Mouse (Mus musculus): ENCODE data around the gene Grm1.
"Not testable (repeated sequence)": the region's sequence is repeated elsewhere in the genome, so short reads cannot be mapped to it uniquely, and the experiment has no call there.

The Grm1 gene

DNA sequence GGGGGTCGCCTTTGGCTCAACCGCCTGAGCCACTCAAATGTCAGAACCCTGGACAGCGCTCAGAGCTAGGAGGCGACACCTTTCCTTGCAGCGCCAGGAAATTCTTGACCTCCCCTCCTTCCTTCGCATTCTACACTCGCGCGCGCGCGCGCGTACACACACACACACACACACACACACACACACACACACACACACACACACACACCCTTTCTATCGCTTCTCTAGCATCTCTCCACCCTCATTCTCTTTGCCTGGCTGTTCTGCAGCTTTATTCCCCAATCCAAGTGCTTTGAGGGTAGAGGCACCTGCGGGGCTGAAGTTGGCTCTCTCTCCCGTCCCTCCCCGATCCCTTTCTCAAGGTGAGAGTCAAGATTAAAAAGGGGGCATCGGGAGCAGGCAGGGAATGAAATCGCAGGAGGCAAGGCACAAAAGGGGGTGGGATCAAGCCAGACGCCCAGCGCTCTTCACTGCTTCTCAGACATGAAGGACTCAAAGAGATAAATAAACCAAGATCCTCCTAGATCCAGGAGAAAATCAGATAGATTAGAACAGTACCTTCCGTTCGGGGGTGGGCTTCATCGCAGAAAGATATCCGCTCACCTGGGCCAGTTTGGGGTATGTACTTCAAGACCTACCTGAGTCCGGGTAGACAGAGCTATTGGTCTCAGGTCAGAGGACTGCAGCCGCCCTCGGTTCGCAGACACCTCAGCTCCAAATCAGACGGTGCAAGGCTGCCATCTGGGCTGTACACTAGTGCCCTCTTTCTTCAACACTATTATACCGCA is at the start of gene Grm1:
Gene Grm1 (minus strand): TSS at position 746 of the 788 bp plus-strand sequence.
- DNase-seq (ENCODE audit: extremely low read depth, low read depth) = no peak

DNA sequence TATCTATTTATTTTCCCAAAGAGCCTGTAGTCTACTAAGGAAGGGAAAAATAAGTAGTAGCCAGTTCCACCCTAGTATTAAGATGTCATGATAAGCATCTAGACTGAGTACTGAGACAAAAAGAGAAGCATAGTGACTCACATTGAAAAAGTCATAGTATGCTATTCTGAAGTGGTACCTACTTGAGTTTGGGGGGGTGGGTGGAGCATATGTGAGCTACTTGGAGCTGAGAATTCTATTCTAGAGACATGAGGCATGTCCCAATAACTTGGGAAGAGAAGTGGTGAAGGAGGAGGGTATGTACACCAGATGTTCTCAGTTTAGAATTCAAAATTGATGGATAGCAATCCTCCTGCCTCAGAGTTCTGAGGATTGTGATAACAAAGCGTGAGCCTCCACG is 39.6 kb upstream of the Grm1 start:
- DNase-seq (ENCODE audit: extremely low read depth, low read depth) = no peak

DNA sequence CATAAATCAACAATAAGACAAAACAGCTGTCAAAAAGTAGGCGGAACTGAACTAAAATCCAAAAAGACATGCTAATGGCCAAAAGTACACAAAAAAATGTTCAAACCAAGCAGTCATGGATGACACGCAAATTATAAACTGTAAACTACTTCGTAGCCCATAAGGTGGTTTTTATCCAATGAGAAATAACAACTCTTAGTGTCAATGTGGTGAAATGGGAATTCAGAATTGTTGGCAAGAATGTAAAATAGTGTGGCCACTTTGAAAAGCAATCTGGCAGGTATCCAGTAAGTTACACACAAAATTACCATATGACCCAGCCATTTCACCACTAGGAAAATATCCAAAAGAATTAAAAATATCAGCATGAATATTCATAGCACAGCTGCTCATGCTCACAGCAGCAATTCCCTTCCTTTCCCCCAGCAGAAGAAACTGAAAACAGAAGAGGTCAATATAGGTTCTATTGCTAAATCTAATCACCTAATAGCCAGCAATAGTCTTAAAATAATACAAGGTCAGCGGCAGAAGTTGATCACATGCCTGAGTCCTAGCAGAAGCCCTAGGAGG is 16.4 kb upstream of the Grm1 start:
- DNase-seq (ENCODE audit: extremely low read depth, low read depth) = no peak

DNA sequence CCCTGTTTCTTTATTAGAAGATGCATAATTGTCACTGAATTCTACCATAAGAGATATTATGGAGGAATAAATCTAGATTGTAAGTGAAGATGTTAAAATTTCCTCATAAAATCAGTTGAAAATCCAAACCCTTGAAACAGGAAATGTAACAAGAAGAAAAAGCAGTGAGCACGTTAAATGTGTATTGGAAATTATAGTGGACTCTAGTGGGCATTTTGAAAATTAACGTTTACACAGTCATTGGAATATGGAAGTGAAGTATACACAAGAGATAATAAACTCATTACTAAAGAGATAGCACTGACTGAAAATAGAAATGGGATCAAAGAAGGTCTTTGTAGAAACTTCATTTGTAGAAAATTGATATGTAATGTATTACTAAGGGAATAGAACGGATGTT is 4.2 kb upstream of the Grm1 start:
- DNase-seq (ENCODE audit: extremely low read depth, low read depth) = no peak

DNA sequence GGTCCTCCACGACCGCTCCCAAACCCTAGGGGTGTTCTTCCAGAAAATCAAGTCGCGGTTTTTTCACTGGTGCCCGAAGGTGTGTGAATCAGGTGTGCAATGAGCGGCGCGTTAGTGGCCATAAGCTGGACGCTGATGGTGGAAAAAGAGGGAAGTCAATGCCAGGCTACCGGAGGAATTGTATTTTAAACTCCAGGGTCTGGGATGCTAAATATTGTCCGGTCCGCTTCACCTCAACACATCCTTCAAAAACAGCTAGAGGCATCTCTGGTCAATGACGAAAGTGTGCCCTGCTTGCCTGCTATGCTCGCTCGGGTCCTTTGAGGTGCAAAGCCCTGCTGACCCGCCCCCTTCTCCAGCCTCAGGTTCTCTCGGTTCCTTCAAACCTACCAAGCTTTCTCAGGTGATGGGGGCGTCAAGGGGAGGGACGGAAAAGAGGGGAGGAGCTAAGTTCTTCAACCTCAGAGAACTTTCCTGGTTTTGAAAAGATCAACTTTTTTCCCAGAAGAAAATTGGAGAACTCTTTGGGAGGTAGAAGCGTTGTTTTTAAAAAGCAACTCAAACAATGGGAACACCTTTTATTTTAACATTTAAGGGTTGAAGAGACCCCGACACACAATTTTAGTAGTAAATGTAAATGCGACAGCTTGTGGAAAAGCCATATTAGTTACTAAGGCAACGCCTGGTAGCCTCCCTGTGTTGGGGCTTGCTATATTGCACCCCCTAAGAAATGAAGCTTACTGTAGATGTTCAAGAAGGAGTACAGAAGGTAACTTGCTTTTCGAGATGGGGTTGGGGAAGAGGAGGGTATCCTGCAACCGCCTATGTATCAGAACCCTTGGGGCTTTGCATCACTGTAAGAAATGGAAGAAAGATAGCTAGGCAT is 1.2 kb downstream of the Grm1 start:
- no peak for DNase-seq (ENCODE audit: extremely low read depth, low read depth)

DNA sequence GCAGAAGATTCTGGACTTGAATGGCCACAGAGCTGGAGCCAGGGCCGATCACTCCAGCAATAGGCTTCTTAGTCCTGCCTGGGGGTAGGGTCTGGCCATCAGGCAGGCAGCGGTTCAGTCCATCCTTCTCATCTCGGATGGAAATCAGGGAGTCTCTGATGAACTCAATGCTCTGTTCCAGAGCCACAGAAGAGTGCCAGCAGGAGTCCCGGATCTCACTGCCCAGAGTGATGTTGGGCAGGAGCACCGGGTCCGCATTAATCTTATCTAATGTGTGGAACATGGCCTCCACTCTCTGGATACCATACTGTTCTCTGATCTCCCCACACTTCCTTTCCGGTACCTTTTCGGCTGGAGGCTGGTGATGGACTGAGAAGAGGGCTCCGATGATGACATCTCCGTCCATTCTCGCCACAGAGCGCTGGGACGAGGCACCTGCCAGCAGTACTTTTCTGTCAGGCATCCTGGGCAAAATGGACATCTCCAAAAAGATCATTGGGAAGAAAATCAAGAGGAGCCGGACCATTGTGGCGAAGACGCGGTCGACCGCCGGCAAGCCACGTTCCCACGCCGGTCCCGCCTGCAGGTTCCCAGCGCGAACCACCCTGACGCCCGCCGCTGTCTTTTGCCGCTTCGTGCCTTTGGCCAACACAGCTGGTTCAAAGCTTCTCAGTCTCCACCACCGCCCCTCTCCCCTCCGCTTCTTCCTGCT is 2.0 kb downstream of the Grm1 start:
- DNase-seq (ENCODE audit: extremely low read depth, low read depth) = no peak

DNA sequence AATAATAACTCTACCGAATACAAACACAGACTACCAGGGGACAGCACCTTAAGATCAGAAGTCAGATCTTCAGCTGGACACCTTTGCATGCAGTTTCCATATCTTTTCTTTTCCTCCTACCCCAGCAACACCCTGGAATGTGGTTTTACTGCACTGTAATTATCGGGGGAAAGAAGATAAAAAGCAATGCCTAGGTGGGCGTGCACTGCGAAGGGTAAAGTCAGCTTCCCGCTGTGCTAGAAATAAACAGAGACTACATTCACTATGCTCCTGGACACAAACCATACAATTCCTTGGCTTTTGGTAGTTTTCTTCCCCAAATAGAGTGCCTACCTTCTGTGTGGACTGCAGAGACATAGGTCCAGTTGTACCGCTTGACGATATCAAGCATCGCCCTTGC is 2.6 kb downstream of the Grm1 start:
- DNase-seq (ENCODE audit: extremely low read depth, low read depth) = no peak

DNA sequence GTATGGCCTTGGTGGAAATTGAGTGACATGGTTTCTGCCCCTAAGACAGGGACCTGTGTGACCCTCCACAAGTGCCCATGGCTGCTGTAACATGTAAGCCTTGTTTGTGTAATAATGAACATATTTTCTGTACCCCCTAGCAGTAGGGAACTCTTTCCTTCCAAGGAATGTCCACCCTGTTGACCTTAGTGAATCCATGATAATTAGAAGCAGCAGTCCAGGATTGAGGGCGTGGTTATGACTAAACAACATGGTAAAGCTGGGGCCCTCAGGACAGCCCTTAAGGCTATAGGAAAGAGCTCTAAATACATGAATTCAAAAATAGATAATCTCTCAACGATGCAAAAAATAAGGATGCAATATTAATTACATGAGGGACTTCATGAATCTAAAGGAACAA is 17.0 kb downstream of the Grm1 start:
- no peak for DNase-seq (ENCODE audit: extremely low read depth, low read depth)

DNA sequence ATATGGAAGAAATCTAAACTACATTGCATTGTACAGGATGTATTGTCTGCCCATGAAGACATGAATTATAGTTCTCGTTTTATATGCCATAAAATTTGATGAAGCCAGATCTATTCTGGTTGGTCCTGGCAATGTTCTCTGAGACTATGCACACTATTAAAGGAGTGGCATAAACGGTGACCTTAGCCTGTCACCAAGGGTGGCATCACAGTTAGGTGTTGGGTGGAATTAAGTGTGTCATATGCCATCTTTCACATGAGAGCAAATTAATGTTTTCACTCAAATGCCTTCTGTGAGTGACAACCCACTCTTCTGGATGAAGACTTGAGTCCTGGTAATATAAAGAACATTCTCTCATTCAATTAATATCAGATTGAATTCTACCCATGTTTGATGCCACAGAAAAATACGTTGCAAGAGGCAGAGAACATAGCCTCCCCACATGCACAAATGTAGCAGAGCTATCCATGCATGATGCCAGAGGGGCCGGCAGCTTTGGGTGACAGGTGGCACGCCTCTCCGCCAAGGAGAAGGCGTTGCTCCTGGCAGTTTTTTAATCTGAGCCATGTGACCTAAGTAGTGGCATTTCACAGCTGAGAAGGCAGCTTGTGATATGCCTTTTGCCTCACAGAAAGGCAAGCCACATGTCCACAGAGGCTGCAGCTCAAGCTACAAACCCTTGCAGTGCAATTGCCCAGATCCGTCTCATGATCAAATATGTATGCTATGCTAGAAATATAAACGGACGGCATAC is 20.7 kb downstream of the Grm1 start:
- no peak for DNase-seq (ENCODE audit: extremely low read depth, low read depth)

DNA sequence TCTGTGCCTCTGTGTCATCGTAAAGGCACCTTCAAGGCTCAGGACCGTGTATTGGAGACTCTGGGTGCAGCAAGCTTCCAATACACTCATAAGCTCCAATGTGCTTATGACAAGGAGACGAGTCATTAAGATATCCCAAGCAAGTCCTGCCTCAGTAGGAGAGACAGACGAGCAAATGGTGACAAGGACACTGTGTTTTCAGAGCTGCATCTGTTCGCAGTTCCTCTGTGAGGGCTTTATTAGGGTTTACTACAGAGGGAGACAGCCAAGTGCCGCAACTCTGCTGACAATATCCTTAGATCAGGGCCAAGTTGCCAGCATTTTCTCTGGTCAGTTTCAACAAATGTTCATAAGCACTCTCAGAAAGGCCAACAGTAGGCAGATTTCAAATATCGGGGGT is 32.8 kb downstream of the Grm1 start:
- DNase-seq (ENCODE audit: extremely low read depth, low read depth) = no peak

DNA sequence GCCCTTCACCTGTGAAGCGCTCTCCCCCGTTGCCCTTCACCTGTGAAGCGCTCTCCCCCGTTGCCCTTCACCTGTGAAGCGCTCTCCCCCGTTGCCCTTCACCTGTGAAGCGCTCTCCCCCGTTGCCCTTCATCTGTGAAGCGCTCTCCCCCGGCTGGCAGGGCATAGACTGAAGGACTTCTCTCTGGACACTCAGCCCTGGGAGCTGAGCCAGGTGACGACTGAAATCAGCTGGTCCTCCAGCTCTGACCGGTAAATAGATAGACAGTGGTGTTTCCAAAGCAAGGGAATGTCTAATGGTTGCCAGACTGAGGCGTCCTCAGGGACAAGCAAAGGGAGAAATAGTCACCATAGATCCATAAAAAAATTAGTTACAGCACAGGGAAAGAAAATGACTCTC is 36.7 kb downstream of the Grm1 start:
- not testable (repeated sequence) for DNase-seq (ENCODE audit: extremely low read depth, low read depth)

DNA sequence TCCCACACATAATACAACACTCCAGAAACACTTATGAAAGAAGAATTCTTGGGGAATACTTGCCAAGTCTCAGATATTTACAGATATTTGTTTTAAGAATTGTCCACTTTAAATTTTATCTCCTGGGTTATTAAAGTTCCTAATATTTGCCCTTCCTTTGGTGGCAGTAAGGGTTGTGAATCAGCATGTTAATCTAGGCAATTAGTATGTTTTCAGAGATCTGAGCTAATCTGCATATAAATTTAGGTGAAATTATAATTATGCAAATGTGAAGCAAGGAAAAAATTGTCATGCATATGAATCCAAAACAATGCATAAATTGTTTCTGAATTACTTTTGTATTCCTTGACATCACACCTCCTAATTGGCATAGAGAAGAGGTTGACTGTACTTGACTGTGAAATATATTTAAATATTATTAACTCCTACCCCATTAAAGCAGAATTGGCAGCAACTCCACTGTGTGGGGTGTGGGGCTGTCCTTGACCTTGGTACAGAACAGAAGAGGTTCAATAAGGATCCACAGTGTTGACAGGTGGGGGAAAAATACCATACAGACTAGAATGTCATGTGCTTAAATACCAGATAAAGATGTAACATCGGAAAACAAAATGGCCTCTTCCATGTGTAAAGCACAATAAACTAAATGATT is 37.6 kb downstream of the Grm1 start:
- no peak for DNase-seq (ENCODE audit: extremely low read depth, low read depth)

DNA sequence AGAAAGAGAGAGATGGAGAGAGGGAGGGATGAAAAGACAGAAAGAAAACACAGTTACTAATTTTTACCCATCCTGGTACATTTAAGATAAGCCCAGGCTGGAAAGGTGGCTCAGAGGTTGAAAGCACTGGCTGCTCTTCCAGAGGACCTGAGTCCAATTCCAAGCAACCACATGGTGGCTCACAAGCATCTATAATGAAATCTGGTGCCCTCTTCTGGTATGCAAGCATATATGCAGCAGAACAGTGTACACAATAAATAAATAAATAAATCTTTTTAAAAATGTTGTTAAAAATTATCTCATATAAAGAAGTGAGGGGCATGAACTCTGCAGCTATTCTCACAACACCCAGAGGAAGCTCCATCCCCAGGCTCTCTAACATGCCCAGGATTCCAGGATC is 42.8 kb downstream of the Grm1 start:
- DNase-seq (ENCODE audit: extremely low read depth, low read depth) = no peak

DNA sequence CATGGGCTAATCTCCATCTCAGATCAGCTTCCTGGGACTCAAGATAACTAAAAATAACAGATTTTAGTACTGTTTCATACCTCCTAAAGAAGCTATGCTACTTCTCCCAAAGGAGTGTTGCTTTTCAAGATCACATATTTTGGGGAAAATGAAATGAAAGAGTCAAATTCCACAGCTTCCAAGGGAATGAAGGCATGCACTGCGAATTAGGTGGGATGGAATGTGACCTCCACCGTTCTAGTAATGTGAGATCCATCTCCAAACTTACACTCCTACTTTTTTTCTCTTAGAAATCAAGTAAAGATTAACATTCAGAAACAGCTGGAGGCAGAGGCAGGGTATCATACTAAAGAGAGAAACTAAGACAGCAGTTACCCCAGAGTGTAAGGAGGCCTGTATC is 49.9 kb downstream of the Grm1 start:
- no peak for DNase-seq (ENCODE audit: extremely low read depth, low read depth)

DNA sequence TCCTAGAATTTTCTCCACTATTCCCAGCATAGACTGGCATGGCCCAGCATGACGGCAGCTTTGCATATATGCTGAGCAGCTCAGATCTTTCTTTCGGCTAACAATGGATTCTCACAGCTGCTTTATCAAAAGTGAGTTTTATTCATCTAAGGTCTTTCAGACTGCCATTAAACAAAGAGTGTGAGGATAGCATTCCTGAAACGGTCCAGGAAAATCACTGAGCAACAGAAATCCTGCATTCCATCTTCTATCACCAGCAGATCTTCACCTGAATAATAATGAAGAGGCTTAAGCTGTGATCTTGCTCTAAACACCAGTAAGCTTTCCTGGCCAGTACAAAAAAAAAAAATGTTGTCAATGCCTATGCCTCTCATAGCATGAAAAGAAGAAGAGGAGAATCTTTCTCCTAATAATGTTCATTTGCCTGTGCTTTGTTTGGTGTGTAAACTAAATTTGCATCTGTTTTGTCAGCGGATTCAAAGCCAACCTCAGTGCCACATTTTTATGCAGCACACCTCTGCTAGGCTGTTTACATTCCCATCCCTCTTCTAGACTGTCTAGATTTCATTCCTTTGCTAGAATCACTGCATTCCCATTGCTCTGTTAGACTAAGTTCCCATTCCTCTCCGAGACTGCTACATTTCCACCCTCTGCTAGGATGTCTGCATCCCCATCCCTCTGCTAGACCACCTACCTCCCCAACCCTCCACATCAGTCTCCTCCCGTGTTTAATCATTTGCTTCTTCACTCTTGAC is 56.2 kb downstream of the Grm1 start:
- DNase-seq (ENCODE audit: extremely low read depth, low read depth) = no peak

DNA sequence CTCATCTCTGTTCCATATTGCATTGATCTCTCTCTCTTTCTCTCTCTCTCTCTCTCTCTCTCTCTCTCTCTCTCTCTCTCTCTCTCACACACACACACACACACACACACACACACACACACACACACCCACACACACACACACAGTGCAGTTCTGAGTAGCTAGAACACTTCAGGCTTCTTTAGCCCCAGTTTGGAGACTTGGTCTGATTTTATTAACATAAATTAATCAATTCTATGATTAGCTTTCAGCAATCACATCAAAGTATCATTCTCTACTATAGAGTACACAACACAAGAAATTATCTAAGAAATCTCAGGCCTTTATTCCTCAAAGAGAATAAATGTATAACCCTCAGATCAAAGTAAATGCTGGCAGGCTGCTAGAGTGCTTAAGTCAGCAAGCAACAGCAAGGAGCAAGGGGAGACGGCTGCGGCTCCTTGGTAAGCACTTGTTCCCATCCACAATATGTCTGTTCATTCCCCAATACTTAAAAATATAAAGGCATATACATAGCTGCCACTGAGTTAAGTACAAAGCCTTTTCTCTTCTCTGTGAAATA is 63.1 kb downstream of the Grm1 start:
- DNase-seq (ENCODE audit: extremely low read depth, low read depth) = no peak

DNA sequence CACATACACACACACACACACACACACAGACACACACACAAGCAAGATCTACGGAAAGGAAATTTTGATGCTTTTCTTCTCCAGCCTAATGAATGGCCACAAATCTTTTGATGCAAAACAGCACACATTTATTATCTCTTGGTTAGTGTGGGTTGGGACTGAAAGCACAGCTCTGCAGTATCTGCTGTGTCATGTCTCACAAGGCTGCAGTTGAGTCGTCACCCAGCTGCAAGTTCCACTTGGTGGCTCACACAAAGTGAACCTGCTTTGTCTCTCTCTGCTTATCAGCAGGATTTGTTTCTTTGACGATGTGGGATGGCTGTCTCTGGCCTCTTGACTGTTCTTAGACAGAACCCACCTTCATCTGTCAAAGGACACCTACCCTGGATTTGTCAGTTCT is 68.5 kb downstream of the Grm1 start:
- DNase-seq (ENCODE audit: extremely low read depth, low read depth) = no peak

DNA sequence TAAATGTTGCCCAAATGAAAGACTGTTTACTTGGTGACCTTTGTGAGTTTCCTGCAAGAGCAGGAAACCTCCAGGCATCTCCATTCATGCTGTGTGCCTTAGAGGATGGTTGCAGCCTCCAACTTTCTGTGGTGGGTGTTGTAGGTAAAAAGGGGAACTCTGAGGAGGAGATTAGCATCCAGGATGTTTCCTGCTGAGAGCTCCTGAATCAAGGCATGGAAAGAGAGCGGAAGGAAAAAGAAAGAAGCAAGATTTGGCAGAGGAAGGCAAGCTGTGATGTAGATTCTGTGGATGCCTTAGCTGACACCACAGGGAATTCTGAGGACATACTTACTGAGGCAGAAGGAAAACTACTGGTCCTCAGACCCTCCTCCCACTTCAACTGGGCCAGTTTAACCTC is 85.4 kb downstream of the Grm1 start:
- DNase-seq (ENCODE audit: extremely low read depth, low read depth) = no peak

DNA sequence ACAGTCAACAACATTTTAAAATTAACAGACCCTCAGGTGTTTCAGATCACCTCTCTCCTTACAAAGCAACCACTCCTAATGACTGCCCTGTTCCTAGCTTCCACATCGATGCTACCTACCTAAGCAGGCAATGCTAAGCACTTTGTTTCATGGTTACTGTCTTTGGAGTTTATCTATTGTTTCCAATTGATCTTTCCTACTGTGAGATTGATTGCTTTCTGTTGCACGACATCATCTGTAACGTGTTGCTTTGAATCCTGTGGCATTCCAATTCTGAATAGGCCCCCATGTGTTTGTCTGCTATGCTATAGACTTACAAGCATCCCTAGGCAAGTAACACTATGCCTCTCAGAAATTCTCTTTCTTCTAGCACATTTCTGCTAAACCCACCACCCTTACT is 90.4 kb downstream of the Grm1 start:
- DNase-seq (ENCODE audit: extremely low read depth, low read depth) = no peak
